Comparison of ENCODE assay signal across 8 mouse cellular contexts in genomic region chr13:37778594-37779231, GRCm38 (mm10). TPM values are rescaled to one million over a fixed set of nuclear protein-coding genes. Genes with fewer than 3 reads are reported as not detected.
DNase-seq lines count a peak whose midpoint lies in the region; ATAC-seq lines count a peak whose summit lies in the region.

No protein-coding gene starts in this region.

- peaks cover 20% of the 10 kb centered on the region for H3K4me1 ChIP-seq in hindbrain, embryonic 12.5 days

- H3K27ac ChIP-seq in hindbrain, embryonic 12.5 days = no peak overlapping the region

- H3K9me3 ChIP-seq in hindbrain, embryonic 12.5 days (replicated peaks) = no peaks in the 10 kb centered on the region

- peak overlapping the region; percentile 100 for H3K4me2 ChIP-seq in hindbrain, embryonic 12.5 days (replicated peaks)

- H3K27me3 ChIP-seq in hindbrain, embryonic 12.5 days = peaks cover 38% of the 10 kb centered on the region

- DNase-seq in MN1 (ENCODE audit: low spot score) = peak; percentile 9
- peak; percentile 12 to 22 for DNase-seq in cerebellum, adult 18-20 months
- peak; percentile 35 for DNase-seq in forelimb bud, embryonic 11.5 days (ENCODE audit: low read depth, low spot score)
- peak; percentile 26 to 38 for DNase-seq in layer of hippocampus, postnatal 14 days (ENCODE audit: low spot score in 2 of 2)
- peak; percentile 21 for DNase-seq in lung, postnatal 25 days (ENCODE audit: low spot score)
- peak; percentile 80 for DNase-seq in retina, embryonic 14.5 days (ENCODE audit: low spot score)
- DNase-seq in urinary bladder, postnatal 25 days (ENCODE audit: low spot score) = peak; percentile 22

- H3K4me3 ChIP-seq in hindbrain, embryonic 12.5 days = peak overlapping the region; percentile 57

- WGBS in hindbrain, embryonic 12.5 days = under 1% methylated on average over 33 of the region's 33 CpGs

- peak overlapping the region; percentile 62 for H3K9ac ChIP-seq in hindbrain, embryonic 12.5 days

- H3K36me3 ChIP-seq in hindbrain, embryonic 12.5 days = no peaks in the 10 kb centered on the region

- peak; percentile 56 for ATAC-seq in hindbrain, embryonic 12.5 days (ENCODE audit: low FRiP score)

RNA-seq across cellular contexts. Expression of gene Rreb1, which starts 0.5 kb away (rescaled TPM):
- 6.1 and 6.4 TPM in 2 replicates for polyA plus RNA-seq in hindbrain, embryonic 12.5 days (2016; fragmentation: Nextera tagmentation; extraction: Ambion mirVana)
- total RNA-seq in layer of hippocampus, postnatal 14 days (2021) = 10 to 100 TPM; 35.2 to 35.7 TPM

Comparison
In these comparisons a context has a peak if more than half of its experiments do, and no peak if none do; other contexts are left out.
1. DNase-seq: peak in every context shown above with its lines; median percentile 80 in retina, embryonic 14.5 days; 35 in forelimb bud, embryonic 11.5 days; 32 in layer of hippocampus, postnatal 14 days; 22 in urinary bladder, postnatal 25 days; 21 in lung, postnatal 25 days; 17 in cerebellum, adult 18-20 months; 9 in MN1.